ENCODE assay signal across 8 mouse cellular contexts in genomic region chr17:24935666-24936065, GRCm38 (mm10). TPM values are rescaled to one million over a fixed set of nuclear protein-coding genes. Genes with fewer than 3 reads are reported as not detected.
DNase-seq lines count a peak whose midpoint lies in the region; ATAC-seq lines count a peak whose summit lies in the region.

No protein-coding gene starts in this region.

- peak overlapping the region; percentile 91 for H3K9ac ChIP-seq in forebrain, embryonic 15.5 days (replicated peaks)
- peak overlapping the region; percentile 92 for H3K9ac ChIP-seq in liver, embryonic 15.5 days

- no peak for ATAC-seq in forebrain, embryonic 15.5 days (replicated peaks)
- ATAC-seq in liver, embryonic 15.5 days (ENCODE audit: insufficient read depth) = no peak

- no peak for DNase-seq in heart, embryonic 10.5 days (ENCODE audit: low spot score)
- no peak for DNase-seq in heart, postnatal 36 days
- DNase-seq in CD4-positive helper T cell, adult 2 months (ENCODE audit: low read depth, low spot score) = peak; percentile 10
- DNase-seq in Muller cell, postnatal 12 days (ENCODE audit: inconsistent ontology term) = no peak
- DNase-seq in right cerebral cortex, postnatal 14 days = no peak
- no peak for DNase-seq in adrenal gland, postnatal 14 days

- peak overlapping the region; percentile 90 for H3K4me2 ChIP-seq in forebrain, embryonic 15.5 days (replicated peaks)
- peak overlapping the region; percentile 87 for H3K4me2 ChIP-seq in liver, embryonic 15.5 days

- peaks cover 13% of the 10 kb centered on the region for H3K36me3 ChIP-seq in heart, embryonic 10.5 days
- H3K36me3 ChIP-seq in forebrain, embryonic 15.5 days = peaks cover 9% of the 10 kb centered on the region
- peaks cover 18% of the 10 kb centered on the region; the same call in 1 of the 2 replicates for H3K36me3 ChIP-seq in liver, embryonic 15.5 days (replicated peaks)

- intact Hi-C loops in heart, postnatal 36 days (cut with DNase I) = loop anchor here (2.0 to 5.0 kb wide), 4 partner anchors 25 to 252 kb away; partner anchors contain the start of genes Cramp1l, Fahd1, Jpt2 and Unkl

- H3K27ac ChIP-seq in heart, embryonic 10.5 days = peak overlapping the region; percentile 86
- no peak overlapping the region for H3K27ac ChIP-seq in forebrain, embryonic 15.5 days (replicated peaks)
- peak overlapping the region; percentile 92 for H3K27ac ChIP-seq in liver, embryonic 15.5 days (replicated peaks)

- H3K27me3 ChIP-seq in heart, embryonic 10.5 days (ENCODE audit: insufficient read depth, poor library complexity, severe bottlenecking) = no peaks in the 10 kb centered on the region
- no peaks in the 10 kb centered on the region for H3K27me3 ChIP-seq in forebrain, embryonic 15.5 days
- no peaks in the 10 kb centered on the region for H3K27me3 ChIP-seq in liver, embryonic 15.5 days

- peaks cover 18% of the 10 kb centered on the region for H3K4me1 ChIP-seq in heart, embryonic 10.5 days
- H3K4me1 ChIP-seq in forebrain, embryonic 15.5 days = peaks cover 32% of the 10 kb centered on the region
- peaks cover 41% of the 10 kb centered on the region for H3K4me1 ChIP-seq in liver, embryonic 15.5 days (replicated peaks)

- peak overlapping the region; percentile 85 for H3K4me3 ChIP-seq in heart, embryonic 10.5 days
- peak overlapping the region; percentile 84 for H3K4me3 ChIP-seq in forebrain, embryonic 15.5 days
- H3K4me3 ChIP-seq in liver, embryonic 15.5 days (replicated peaks) = peak overlapping the region; percentile 96

- H3K9me3 ChIP-seq in heart, embryonic 10.5 days = no peaks in the 10 kb centered on the region
- H3K9me3 ChIP-seq in forebrain, embryonic 15.5 days = no peaks in the 10 kb centered on the region
- H3K9me3 ChIP-seq in liver, embryonic 15.5 days (replicated peaks) = no peaks in the 10 kb centered on the region

RNA-seq across cellular contexts. Expression of gene Mapk8ip3, which starts 1.1 kb away (rescaled TPM):
- 36.3 and 42.6 TPM in 2 replicates for polyA plus RNA-seq in heart, embryonic 10.5 days (2016; fragmentation: Nextera tagmentation; extraction: Ambion mirVana)
- 10 to 100 TPM; 58.9 to 63.0 TPM for total RNA-seq in heart, postnatal 36 days (2021)
- polyA plus RNA-seq in forebrain, embryonic 15.5 days (2015; fragmentation: Nextera tagmentation; extraction: Ambion mirVana) = 89.4 and 90.6 TPM in 2 replicates
- 8.3 and 10.0 TPM in 2 replicates for polyA plus RNA-seq in liver, embryonic 15.5 days (2015; fragmentation: Nextera tagmentation; extraction: Ambion mirVana)
- total RNA-seq in adrenal gland, postnatal 14 days (2021) = 84.3 and 111 TPM in 2 replicates

RNA-seq across cellular contexts. Expression of gene Jpt2, which starts 24.8 kb away (rescaled TPM):
- polyA plus RNA-seq in heart, embryonic 10.5 days (2016; fragmentation: Nextera tagmentation; extraction: Ambion mirVana) = 212 and 255 TPM in 2 replicates
- total RNA-seq in heart, postnatal 36 days (2021) = 1 to 10 TPM; 6.4 to 7.9 TPM
- 101 and 114 TPM in 2 replicates for polyA plus RNA-seq in forebrain, embryonic 15.5 days (2015; fragmentation: Nextera tagmentation; extraction: Ambion mirVana)
- 60.0 and 62.4 TPM in 2 replicates for polyA plus RNA-seq in liver, embryonic 15.5 days (2015; fragmentation: Nextera tagmentation; extraction: Ambion mirVana)
- 33.9 and 45.2 TPM in 2 replicates for total RNA-seq in adrenal gland, postnatal 14 days (2021)

RNA-seq across cellular contexts. Expression of gene Nme3, which starts 39.4 kb away (rescaled TPM):
- polyA plus RNA-seq in heart, embryonic 10.5 days (2016; fragmentation: Nextera tagmentation; extraction: Ambion mirVana) = 30.5 and 41.4 TPM in 2 replicates
- 10 to 100 TPM; 30.2 to 32.4 TPM for total RNA-seq in heart, postnatal 36 days (2021)
- 69.6 and 72.6 TPM in 2 replicates for polyA plus RNA-seq in forebrain, embryonic 15.5 days (2015; fragmentation: Nextera tagmentation; extraction: Ambion mirVana)
- polyA plus RNA-seq in liver, embryonic 15.5 days (2015; fragmentation: Nextera tagmentation; extraction: Ambion mirVana) = 53.4 and 60.1 TPM in 2 replicates
- 46.1 and 47.4 TPM in 2 replicates for total RNA-seq in adrenal gland, postnatal 14 days (2021)

RNA-seq across cellular contexts. Expression of gene Mrps34, which starts 40.8 kb away (rescaled TPM):
- polyA plus RNA-seq in heart, embryonic 10.5 days (2016; fragmentation: Nextera tagmentation; extraction: Ambion mirVana) = 109 and 117 TPM in 2 replicates
- total RNA-seq in heart, postnatal 36 days (2021) = 100 to 1,000 TPM; 103 to 113 TPM
- 77.6 and 82.2 TPM in 2 replicates for polyA plus RNA-seq in forebrain, embryonic 15.5 days (2015; fragmentation: Nextera tagmentation; extraction: Ambion mirVana)
- 52.3 and 52.8 TPM in 2 replicates for polyA plus RNA-seq in liver, embryonic 15.5 days (2015; fragmentation: Nextera tagmentation; extraction: Ambion mirVana)
- 133 and 145 TPM in 2 replicates for total RNA-seq in adrenal gland, postnatal 14 days (2021)

RNA-seq across cellular contexts. Expression of gene Eme2, which starts 40.8 kb away (rescaled TPM):
- 25.6 and 28.0 TPM in 2 replicates for polyA plus RNA-seq in heart, embryonic 10.5 days (2016; fragmentation: Nextera tagmentation; extraction: Ambion mirVana)
- total RNA-seq in heart, postnatal 36 days (2021) = 10 to 100 TPM; 18.8 to 19.0 TPM
- polyA plus RNA-seq in forebrain, embryonic 15.5 days (2015; fragmentation: Nextera tagmentation; extraction: Ambion mirVana) = 32.8 and 34.6 TPM in 2 replicates
- 11.5 and 13.0 TPM in 2 replicates for polyA plus RNA-seq in liver, embryonic 15.5 days (2015; fragmentation: Nextera tagmentation; extraction: Ambion mirVana)
- total RNA-seq in adrenal gland, postnatal 14 days (2021) = 36.7 and 43.1 TPM in 2 replicates
